Mouse (Mus musculus) brain, embryonic 14.5 days (tissue): ENCODE measurements around the gene Slc38a4.

Source experiments
- CTCF ChIP-seq: fragments of 200-500 bp; IDR thresholded peaks from 2 replicates; pipeline ENCODE4 v1.5.1; 2012; ENCODE audit warnings: inconsistent platforms, mild to moderate bottlenecking, moderate library complexity, borderline replicate concordance; ENCODE audit not compliant: insufficient read depth, insufficient read length; ENCODE audit errors: extremely low read depth
- POLR2A ChIP-seq: fragments of 200-500 bp; IDR thresholded peaks from 2 replicates; pipeline ENCODE4 v1.6.1; 2012; ENCODE audit warnings: mild to moderate bottlenecking, inconsistent platforms, borderline replicate concordance; ENCODE audit not compliant: poor library complexity, insufficient read depth, insufficient read length, severe bottlenecking; ENCODE audit errors: extremely low read depth

DNA sequence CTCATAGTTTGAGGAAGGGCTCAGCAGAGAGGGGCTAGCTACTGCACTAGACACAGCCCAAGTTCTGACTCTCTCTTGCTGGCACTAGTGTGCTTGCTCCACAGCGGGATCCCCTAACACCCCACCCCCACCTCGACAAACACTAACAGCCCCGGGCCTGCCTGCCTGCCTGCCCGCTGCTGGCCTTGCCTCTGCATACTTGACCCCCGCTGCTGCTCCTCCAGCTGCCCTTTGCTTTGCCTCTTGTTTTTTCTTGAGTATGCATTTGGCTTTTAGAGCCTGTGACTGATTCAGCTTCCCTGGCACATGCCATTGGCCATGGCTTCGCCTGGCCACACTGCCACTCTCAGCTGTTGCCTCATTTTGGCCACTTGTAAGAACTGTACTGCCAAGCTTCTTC lies 33.8 kb upstream of the Slc38a4 start:
- TF ChIP-seq CTCF (no peak), POLR2A (no peak)
